Mouse (Mus musculus) small intestine, adult 2 months (tissue): ENCODE measurements at regions not wholly inside any gene's neighbourhood (a gene's known extent, or its start where the extent isn't known, plus 50 kb on each side); places are given as distances from the start of the nearest gene placed in this dataset.

Experiments used
- CTCF ChIP-seq: fragments of 200-500 bp; IDR thresholded peaks from 2 replicates; pipeline ENCODE4 v1.5.1; 2012; ENCODE audit warnings: low read depth, mild to moderate bottlenecking, control low read depth, inconsistent platforms, low read length, moderate library complexity, mixed read lengths; ENCODE audit not compliant: insufficient replicate concordance, insufficient read length; ENCODE audit errors: extremely low read depth
- POLR2A ChIP-seq: fragments of 200-500 bp; IDR thresholded peaks from 2 replicates; pipeline ENCODE4 v1.6.1; 2012; ENCODE audit warnings: low read depth, mild to moderate bottlenecking, control low read depth, inconsistent platforms, low read length, moderate library complexity

- no peak for TF ChIP-seq CTCF
- no peak for TF ChIP-seq POLR2A
Measured at GRCm38 (mm10) chr14:64587699-64588434, 483.8 kb downstream of the Prss52 start.
